8 mouse cellular contexts compared by ENCODE assay signal in the genomic region with DNA sequence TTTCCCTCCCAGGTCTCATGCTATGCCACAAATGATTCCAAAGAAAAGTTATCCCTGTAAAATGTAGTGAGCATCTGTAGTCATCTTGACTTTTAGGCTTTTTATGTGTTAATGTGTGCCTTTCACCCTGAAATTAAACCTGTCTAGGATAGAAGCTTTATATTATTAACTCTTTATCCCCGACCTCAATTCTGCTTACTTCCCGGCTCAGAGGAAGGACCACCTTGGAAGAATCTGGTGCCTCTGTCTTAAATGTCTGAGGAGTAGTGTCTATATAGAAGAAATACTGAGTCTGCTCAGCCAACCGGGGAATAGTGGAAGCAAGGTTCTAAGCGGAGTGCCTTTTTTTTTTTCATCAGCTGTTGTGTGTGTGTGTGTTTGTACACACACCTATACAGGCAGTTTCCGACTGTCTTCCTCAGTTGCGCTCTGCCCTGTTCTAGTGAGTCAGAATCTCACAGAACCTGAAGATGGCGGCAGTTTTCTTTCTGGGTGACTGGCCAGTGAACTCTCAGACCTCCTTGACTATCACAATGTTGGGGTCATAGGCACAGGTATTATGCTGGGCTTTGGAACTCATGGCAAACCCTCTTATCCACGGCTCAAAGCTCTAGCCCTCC. TPM values are rescaled to one million over a fixed set of nuclear protein-coding genes. Genes with fewer than 3 reads are reported as not detected.
DNase-seq lines count a peak whose midpoint lies in the region; ATAC-seq and TF ChIP-seq lines count a peak whose summit lies in the region.

No protein-coding gene starts in this region.

- TF ChIP-seq POLR2A in limb, embryonic 14.5 days (IDR thresholded peaks at IDR 0.05; ENCODE audit: borderline replicate concordance, extremely low read depth, insufficient read depth, insufficient read length): no peak

- peak overlapping the region; percentile 73 for H3K9ac ChIP-seq in lung, embryonic 16.5 days (ENCODE audit: low read length)
- peak overlapping the region; percentile 92 for H3K9ac ChIP-seq in embryonic facial prominence, embryonic 14.5 days (ENCODE audit: low read depth, low read length)
- peak overlapping the region; percentile 92 for H3K9ac ChIP-seq in limb, embryonic 14.5 days (ENCODE audit: low read depth, low read length, severe bottlenecking)
- peak overlapping the region; percentile 81 for H3K9ac ChIP-seq in stomach, embryonic 14.5 days (replicated peaks; ENCODE audit: low read depth, low read length)

- peak overlapping the region; percentile 74 for H3K4me3 ChIP-seq in lung, embryonic 16.5 days (ENCODE audit: low read length)
- H3K4me3 ChIP-seq in embryonic facial prominence, embryonic 14.5 days (ENCODE audit: low read depth, low read length): peak overlapping the region; percentile 85
- H3K4me3 ChIP-seq in limb, embryonic 14.5 days (replicated peaks; ENCODE audit: low read length): peak overlapping the region; percentile 83
- H3K4me3 ChIP-seq in stomach, embryonic 14.5 days (ENCODE audit: low read depth, low read length): peak overlapping the region; percentile 86

- peaks cover 17% of the 10 kb centered on the region for H3K4me1 ChIP-seq in lung, embryonic 16.5 days (replicated peaks; ENCODE audit: control insufficient read depth, insufficient read depth, low read length)
- peaks cover 8% of the 10 kb centered on the region for H3K4me1 ChIP-seq in embryonic facial prominence, embryonic 14.5 days (ENCODE audit: control insufficient read depth, insufficient read depth, low read length)
- peaks cover 14% of the 10 kb centered on the region for H3K4me1 ChIP-seq in limb, embryonic 14.5 days (ENCODE audit: control insufficient read depth, insufficient read depth, low read length)
- H3K4me1 ChIP-seq in stomach, embryonic 14.5 days (ENCODE audit: control insufficient read depth, insufficient read depth, low read length): peaks cover 16% of the 10 kb centered on the region

- H3K9me3 ChIP-seq in lung, embryonic 16.5 days (ENCODE audit: control insufficient read depth, low read length): no peaks in the 10 kb centered on the region
- H3K9me3 ChIP-seq in embryonic facial prominence, embryonic 14.5 days (ENCODE audit: control insufficient read depth, low read length): no peaks in the 10 kb centered on the region
- H3K9me3 ChIP-seq in limb, embryonic 14.5 days (ENCODE audit: control insufficient read depth, low read length): no peaks in the 10 kb centered on the region
- no peaks in the 10 kb centered on the region for H3K9me3 ChIP-seq in stomach, embryonic 14.5 days (ENCODE audit: control insufficient read depth, low read depth, low read length)

- H3K27ac ChIP-seq in lung, embryonic 16.5 days (ENCODE audit: low read length): no peak overlapping the region
- H3K27ac ChIP-seq in embryonic facial prominence, embryonic 14.5 days (replicated peaks; ENCODE audit: low read depth, low read length): peak overlapping the region; percentile 66; the same call in 1 of the 2 replicates
- no peak overlapping the region for H3K27ac ChIP-seq in limb, embryonic 14.5 days (replicated peaks; ENCODE audit: low read depth, low read length)
- H3K27ac ChIP-seq in stomach, embryonic 14.5 days (ENCODE audit: low read length): no peak overlapping the region

- H3K4me2 ChIP-seq in lung, embryonic 16.5 days (ENCODE audit: low read depth, low read length): peak overlapping the region; percentile 71
- H3K4me2 ChIP-seq in embryonic facial prominence, embryonic 14.5 days (ENCODE audit: low read depth, low read length): peak overlapping the region; percentile 76
- H3K4me2 ChIP-seq in limb, embryonic 14.5 days (replicated peaks; ENCODE audit: low read depth, low read length, severe bottlenecking): peak overlapping the region; percentile 96
- H3K4me2 ChIP-seq in stomach, embryonic 14.5 days (replicated peaks; ENCODE audit: low read depth, low read length): peak overlapping the region; percentile 78

- 31% methylated on average over 8 of the region's 8 CpGs for WGBS in lung, embryonic 16.5 days
- 38% methylated on average over 8 of the region's 8 CpGs for WGBS in embryonic facial prominence, embryonic 14.5 days
- 40% methylated on average over 8 of the region's 8 CpGs for WGBS in limb, embryonic 14.5 days
- 42% methylated on average over 8 of the region's 8 CpGs for WGBS in stomach, embryonic 14.5 days

- no peaks in the 10 kb centered on the region for H3K27me3 ChIP-seq in lung, embryonic 16.5 days (ENCODE audit: control insufficient read depth, insufficient read depth, low read depth, low read length)
- H3K27me3 ChIP-seq in embryonic facial prominence, embryonic 14.5 days (replicated peaks; ENCODE audit: control insufficient read depth, insufficient read depth, low read length): no peaks in the 10 kb centered on the region
- H3K27me3 ChIP-seq in limb, embryonic 14.5 days (ENCODE audit: control insufficient read depth, insufficient read depth, low read length): no peaks in the 10 kb centered on the region
- no peaks in the 10 kb centered on the region for H3K27me3 ChIP-seq in stomach, embryonic 14.5 days (ENCODE audit: control insufficient read depth, insufficient read depth, low read length)

- DNase-seq in lung, postnatal 10 days: no peak
- DNase-seq in embryonic facial prominence, embryonic 14.5 days (ENCODE audit: low spot score): no peak
- DNase-seq in limb, embryonic 14.5 days (ENCODE audit: low spot score): no peak
- no peak for DNase-seq in frontal cortex, adult 2 months (ENCODE audit: extremely low spot score in 1 of 2, low spot score in 1 of 2)
- DNase-seq in right cerebral cortex, adult 2 months (ENCODE audit: low spot score in 2 of 2): no peak
- DNase-seq in adrenal gland, adult 8-10 months: no peak

- H3K36me3 ChIP-seq in lung, embryonic 16.5 days (ENCODE audit: control insufficient read depth, insufficient read depth, low read length): no peaks in the 10 kb centered on the region
- no peaks in the 10 kb centered on the region for H3K36me3 ChIP-seq in embryonic facial prominence, embryonic 14.5 days (ENCODE audit: control insufficient read depth, insufficient read depth, low read length)
- H3K36me3 ChIP-seq in limb, embryonic 14.5 days (ENCODE audit: control insufficient read depth, insufficient read depth, low read length): no peaks in the 10 kb centered on the region
- H3K36me3 ChIP-seq in stomach, embryonic 14.5 days (ENCODE audit: control insufficient read depth, insufficient read depth, low read length): no peaks in the 10 kb centered on the region; the same call in 1 of the 2 replicates

- ATAC-seq in lung, embryonic 16.5 days (ENCODE audit: low read depth): no peak
- ATAC-seq in embryonic facial prominence, embryonic 14.5 days (ENCODE audit: low read depth): no peak
- ATAC-seq in limb, embryonic 14.5 days (ENCODE audit: low FRiP score, low read depth): no peak
- ATAC-seq in stomach, embryonic 14.5 days (ENCODE audit: insufficient number of reproducible peaks, insufficient read depth, low FRiP score, low read depth): no peak

RNA-seq across cellular contexts. Expression of gene Tdp1, which starts 1.1 kb away (rescaled TPM):
- polyA plus RNA-seq in lung, embryonic 16.5 days (2015; fragmentation: Nextera tagmentation; extraction: Ambion mirVana): 61.2 and 63.5 TPM in 2 replicates
- polyA plus RNA-seq in embryonic facial prominence, embryonic 14.5 days (2014; fragmentation: Nextera tagmentation; extraction: Ambion mirVana): 46.5 and 52.9 TPM in 2 replicates
- 42.1 and 49.4 TPM in 2 replicates for polyA plus RNA-seq in limb, embryonic 14.5 days (2012; rRNA removed)
- 47.8 and 52.7 TPM in 2 replicates for polyA plus RNA-seq in limb, embryonic 14.5 days (2014; fragmentation: Nextera tagmentation; extraction: Ambion mirVana)
- 57.0 and 61.1 TPM in 2 replicates for polyA plus RNA-seq in stomach, embryonic 14.5 days (2014; fragmentation: Nextera tagmentation; extraction: Ambion mirVana)
- polyA plus RNA-seq in frontal cortex, adult 2 months (2012; rRNA removed): 23.5 and 26.7 TPM in 2 replicates
- 10 to 100 TPM; 12.2 to 23.8 (median 14.9) TPM for total RNA-seq in adrenal gland, adult 8-10 months (2022)

RNA-seq across cellular contexts. Expression of gene Efcab11, which starts 1.2 kb away (rescaled TPM):
- 16.6 and 19.4 TPM in 2 replicates for polyA plus RNA-seq in lung, embryonic 16.5 days (2015; fragmentation: Nextera tagmentation; extraction: Ambion mirVana)
- polyA plus RNA-seq in embryonic facial prominence, embryonic 14.5 days (2014; fragmentation: Nextera tagmentation; extraction: Ambion mirVana): 10.5 and 12.3 TPM in 2 replicates
- polyA plus RNA-seq in limb, embryonic 14.5 days (2012; rRNA removed): 4.9 and 6.4 TPM in 2 replicates
- polyA plus RNA-seq in limb, embryonic 14.5 days (2014; fragmentation: Nextera tagmentation; extraction: Ambion mirVana): 8.3 and 10.6 TPM in 2 replicates
- polyA plus RNA-seq in stomach, embryonic 14.5 days (2014; fragmentation: Nextera tagmentation; extraction: Ambion mirVana): 12.9 and 14.7 TPM in 2 replicates
- polyA plus RNA-seq in frontal cortex, adult 2 months (2012; rRNA removed): 0.20 and 0.34 TPM in 2 replicates
- total RNA-seq in adrenal gland, adult 8-10 months (2022): under 1 TPM; 0.13 to 0.49 (median 0.30) TPM
